Mouse (Mus musculus): ENCODE results near the gene Golga2. TPM values are rescaled to one million over a fixed set of nuclear protein-coding genes. Genes with fewer than 3 reads are reported as not detected.

The Golga2 gene
- polyA plus RNA-seq, 1 experiment: 54.6 TPM

- DNase-seq (ENCODE audit: low read depth): no peak
- TF ChIP-seq POLR2A (IDR thresholded peaks at IDR 0.05; ENCODE audit: borderline replicate concordance, extremely low read depth, insufficient read depth, insufficient read length, poor library complexity, severe bottlenecking): no peak
- no peak for TF ChIP-seq CTCF (IDR thresholded peaks at IDR 0.05; ENCODE audit: borderline replicate concordance, extremely low read depth, insufficient read depth, insufficient read length)
Measured at GRCm38 (mm10) chr2:32319586-32320580, 32.7 kb downstream of the Golga2 start.

GRCm38 (mm10) chr2:32320721-32321120, 33.5 kb downstream of the Golga2 start:
- TF ChIP-seq CTCF (IDR thresholded peaks at IDR 0.05; ENCODE audit: borderline replicate concordance, extremely low read depth, insufficient read depth, insufficient read length) (no peak), POLR2A (IDR thresholded peaks at IDR 0.05; ENCODE audit: borderline replicate concordance, extremely low read depth, insufficient read depth, insufficient read length, poor library complexity, severe bottlenecking) (no peak)
- no peak for DNase-seq (ENCODE audit: low read depth)

DNA sequence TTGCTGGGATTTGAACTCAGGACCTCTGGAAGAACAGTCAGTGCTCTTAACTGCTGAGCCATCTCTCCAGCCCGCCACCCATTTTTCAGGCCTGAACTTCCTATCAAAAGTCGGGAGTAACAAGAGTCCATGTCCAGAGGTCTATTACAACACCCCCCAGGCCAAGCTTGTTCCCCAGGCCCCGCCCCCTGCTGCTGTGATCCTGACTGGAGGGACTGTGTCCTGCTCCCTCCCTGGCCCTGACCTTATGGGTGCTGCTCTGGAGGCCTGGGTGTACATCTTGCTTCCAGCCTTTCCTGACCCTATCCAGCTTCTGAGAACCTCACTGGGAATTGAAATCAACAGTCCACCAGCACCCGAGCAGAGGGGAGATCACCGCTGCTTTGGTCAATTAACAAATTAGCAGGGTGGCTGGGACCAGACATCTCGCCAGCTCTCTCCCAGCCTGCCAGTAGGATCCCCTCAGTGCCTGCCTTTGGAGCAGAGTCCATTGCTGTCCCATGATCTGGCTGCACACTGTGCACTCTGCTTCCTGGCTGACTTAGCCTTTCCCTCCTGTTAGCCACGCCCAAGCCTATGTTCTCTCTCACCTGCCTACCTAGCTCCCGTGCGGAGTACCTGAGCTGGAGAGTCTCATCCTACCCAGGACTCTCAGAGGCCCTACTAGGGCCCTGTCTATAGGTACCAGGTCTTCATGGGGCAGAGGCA, 34.6 kb downstream of the Golga2 start:
- TF ChIP-seq CTCF (IDR thresholded peaks at IDR 0.05; ENCODE audit: borderline replicate concordance, extremely low read depth, insufficient read depth, insufficient read length): no peak
- TF ChIP-seq POLR2A (IDR thresholded peaks at IDR 0.05; ENCODE audit: borderline replicate concordance, extremely low read depth, insufficient read depth, insufficient read length, poor library complexity, severe bottlenecking): no peak
- no peak for DNase-seq (ENCODE audit: low read depth)

- DNase-seq (ENCODE audit: low read depth): peak; percentile 94
- TF ChIP-seq CTCF (IDR thresholded peaks at IDR 0.05; ENCODE audit: borderline replicate concordance, extremely low read depth, insufficient read depth, insufficient read length): no peak
- TF ChIP-seq POLR2A (IDR thresholded peaks at IDR 0.05; ENCODE audit: borderline replicate concordance, extremely low read depth, insufficient read depth, insufficient read length, poor library complexity, severe bottlenecking): no peak
Measured at GRCm38 (mm10) chr2:32322754-32323741, 35.9 kb downstream of the Golga2 start.

- DNase-seq (ENCODE audit: low read depth): no peak
- TF ChIP-seq CTCF (IDR thresholded peaks at IDR 0.05; ENCODE audit: borderline replicate concordance, extremely low read depth, insufficient read depth, insufficient read length): peak; percentile 7; the same call in 1 of the 2 replicates
- no peak for TF ChIP-seq POLR2A (IDR thresholded peaks at IDR 0.05; ENCODE audit: borderline replicate concordance, extremely low read depth, insufficient read depth, insufficient read length, poor library complexity, severe bottlenecking)
Measured at GRCm38 (mm10) chr2:32324322-32324721, 37.1 kb downstream of the Golga2 start.

DNA sequence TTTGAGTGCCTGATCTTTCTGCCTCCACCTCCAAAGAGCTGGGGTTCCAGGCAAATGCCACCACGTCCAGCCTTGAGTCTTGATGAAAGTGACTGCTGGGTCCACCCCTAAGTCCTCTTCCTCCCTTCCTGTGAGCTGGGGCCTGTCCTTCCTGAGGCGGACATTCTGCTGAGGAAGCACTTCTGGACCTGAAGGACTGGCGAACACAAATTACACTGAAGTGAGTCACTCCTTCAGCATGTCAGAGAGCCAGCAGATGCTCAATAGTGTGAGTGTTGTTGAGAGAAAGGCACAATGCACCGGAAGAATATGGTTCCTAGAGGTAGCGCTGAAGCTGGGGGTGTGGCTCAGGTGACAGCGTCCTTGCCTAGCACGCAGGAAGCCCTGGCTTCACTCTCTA, 38.2 kb downstream of the Golga2 start:
- DNase-seq (ENCODE audit: low read depth): no peak
- no peak for TF ChIP-seq POLR2A (IDR thresholded peaks at IDR 0.05; ENCODE audit: borderline replicate concordance, extremely low read depth, insufficient read depth, insufficient read length, poor library complexity, severe bottlenecking)
- no peak for TF ChIP-seq CTCF (IDR thresholded peaks at IDR 0.05; ENCODE audit: borderline replicate concordance, extremely low read depth, insufficient read depth, insufficient read length)

DNA sequence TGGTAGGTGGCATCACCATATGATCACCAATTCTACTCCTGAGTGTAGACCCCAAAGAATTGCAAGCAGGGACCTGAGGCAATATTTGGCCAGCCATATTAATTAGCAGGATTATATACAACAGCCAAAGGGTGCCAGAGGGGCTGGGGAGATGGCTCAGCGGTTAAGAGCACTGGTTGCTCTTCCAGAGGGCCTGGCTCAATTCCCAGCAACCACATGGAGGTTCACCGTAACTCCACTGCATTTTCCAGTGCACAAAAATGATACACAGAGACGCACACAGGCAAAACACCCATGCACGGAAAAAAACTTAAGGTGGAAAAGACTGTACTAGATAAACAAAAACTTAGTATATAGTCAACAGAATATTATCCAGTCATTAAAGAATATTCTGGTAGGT, 40.0 kb downstream of the Golga2 start:
- TF ChIP-seq CTCF (IDR thresholded peaks at IDR 0.05; ENCODE audit: borderline replicate concordance, extremely low read depth, insufficient read depth, insufficient read length) (no peak), POLR2A (IDR thresholded peaks at IDR 0.05; ENCODE audit: borderline replicate concordance, extremely low read depth, insufficient read depth, insufficient read length, poor library complexity, severe bottlenecking) (no peak)
- peak; percentile 26 for DNase-seq (ENCODE audit: low read depth)

DNA sequence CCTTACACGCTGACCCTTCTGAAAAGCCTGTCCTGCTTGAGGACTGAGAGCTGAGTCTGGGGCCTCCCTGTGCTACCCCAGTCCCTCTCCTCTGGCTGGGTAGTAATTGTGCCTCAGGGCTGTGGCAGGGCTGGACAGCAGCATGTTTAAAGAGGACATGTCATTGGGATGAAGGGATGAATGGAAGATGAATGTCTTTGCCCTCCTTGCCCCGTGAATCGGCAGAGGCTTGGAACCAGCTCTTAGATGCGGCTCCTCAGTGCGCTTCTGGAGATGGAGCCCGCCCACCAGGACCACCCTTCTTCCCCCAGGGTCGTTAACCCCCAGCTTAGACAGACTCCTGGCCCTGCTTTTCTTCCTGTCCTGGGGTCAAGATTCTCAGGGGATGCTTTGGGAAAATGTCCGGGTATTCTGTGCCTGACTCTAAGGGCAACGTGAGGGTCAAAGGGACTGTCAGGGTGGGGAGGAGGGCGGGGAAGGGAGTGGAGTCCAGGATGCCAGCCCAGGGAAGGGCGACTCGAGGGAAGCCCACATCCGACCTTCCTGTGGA, 41.8 kb downstream of the Golga2 start:
- no peak for DNase-seq (ENCODE audit: low read depth)
- TF ChIP-seq CTCF (IDR thresholded peaks at IDR 0.05; ENCODE audit: borderline replicate concordance, extremely low read depth, insufficient read depth, insufficient read length): no peak
- no peak for TF ChIP-seq POLR2A (IDR thresholded peaks at IDR 0.05; ENCODE audit: borderline replicate concordance, extremely low read depth, insufficient read depth, insufficient read length, poor library complexity, severe bottlenecking)

DNA sequence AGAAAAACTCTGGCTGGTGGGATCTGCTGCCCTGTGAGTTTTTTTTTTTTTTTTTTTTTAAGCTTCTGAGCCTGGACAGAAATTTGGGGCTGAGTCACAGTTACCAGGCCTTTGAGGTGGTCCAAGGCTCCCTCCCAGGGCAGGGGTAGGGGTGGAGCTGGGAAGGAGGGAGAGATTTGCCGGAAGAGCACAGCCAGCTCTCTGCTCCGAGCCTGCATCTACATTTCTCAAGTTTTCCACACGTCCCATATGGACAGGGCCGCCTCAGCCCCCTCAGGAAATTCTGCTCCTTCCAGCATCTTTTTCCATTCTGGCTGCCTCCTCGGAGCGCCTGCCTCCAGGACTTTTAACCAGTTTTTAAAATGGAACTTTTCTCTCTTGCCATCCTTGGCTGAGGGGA, 42.3 kb downstream of the Golga2 start:
- TF ChIP-seq CTCF (IDR thresholded peaks at IDR 0.05; ENCODE audit: borderline replicate concordance, extremely low read depth, insufficient read depth, insufficient read length): no peak
- TF ChIP-seq POLR2A (IDR thresholded peaks at IDR 0.05; ENCODE audit: borderline replicate concordance, extremely low read depth, insufficient read depth, insufficient read length, poor library complexity, severe bottlenecking): no peak
- DNase-seq (ENCODE audit: low read depth): no peak

- TF ChIP-seq POLR2A (IDR thresholded peaks at IDR 0.05; ENCODE audit: borderline replicate concordance, extremely low read depth, insufficient read depth, insufficient read length, poor library complexity, severe bottlenecking): no peak
- TF ChIP-seq CTCF (IDR thresholded peaks at IDR 0.05; ENCODE audit: borderline replicate concordance, extremely low read depth, insufficient read depth, insufficient read length): no peak
Measured at GRCm38 (mm10) chr2:32332159-32332558, 45.0 kb downstream of the Golga2 start.

More at GRCm38 (mm10) chr2:32332159-32332558, 45.0 kb downstream of the Golga2 start:
- DNase-seq (ENCODE audit: low read depth): no peak

Measured in brain, embryonic 14.5 days (tissue).